Mouse (Mus musculus) E14TG2a.4 (cell line): ENCODE results near the gene Cox6a2.

Experiments used
- CTCF ChIP-seq: conservative IDR thresholded peaks from 2 replicates; pipeline ENCODE4 v1.5.1; 2014; ENCODE audit warnings: low read length
- NANOG ChIP-seq: IDR thresholded peaks from 2 replicates; pipeline ENCODE4 v1.6.1; 2014; ENCODE audit warnings: borderline replicate concordance, low read length, mixed read lengths
- POU5F1 ChIP-seq: IDR thresholded peaks from 2 replicates; pipeline ENCODE4 v1.6.1; 2014; ENCODE audit warnings: low read length, borderline replicate concordance

DNA sequence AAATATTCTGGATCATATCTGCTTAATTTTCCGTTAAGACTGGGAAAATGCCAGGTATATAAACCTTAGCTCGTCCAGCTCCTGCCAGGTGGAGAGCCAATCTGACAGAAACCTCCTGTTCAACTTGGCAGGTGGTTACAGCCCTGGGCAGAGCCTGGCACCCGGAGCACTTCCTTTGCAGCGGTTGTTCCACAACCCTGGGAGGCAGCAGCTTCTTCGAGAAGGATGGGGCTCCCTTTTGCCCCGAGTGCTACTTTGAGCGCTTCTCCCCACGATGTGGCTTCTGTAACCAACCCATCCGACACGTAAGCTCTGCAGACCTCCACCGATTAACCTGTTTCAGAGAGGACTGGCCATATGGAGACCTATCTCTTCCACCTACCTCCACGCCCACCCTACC lies 45.8 kb upstream of the Cox6a2 start:
- TF ChIP-seq POU5F1 (no peak), CTCF (no peak), NANOG (no peak)
